Mouse (Mus musculus) heart, embryonic 14.5 days (tissue): ENCODE measurements around the gene Olfr1337. TPM values are rescaled to one million over a fixed set of nuclear protein-coding genes. Genes with fewer than 3 reads are reported as not detected.
"Not testable (repeated sequence)": the region's sequence is repeated elsewhere in the genome, so short reads cannot be mapped to it uniquely, and the experiment has no call there.

ENCODE experiments used
- ATAC-seq: fragments of 200-750 bp; cut with Nextera tagmentation; 2 replicates; pipeline ENCODE4 v1.8.0; 2017; ENCODE audit warnings: low read depth, moderate TSS enrichment; ENCODE audit not compliant: insufficient number of reproducible peaks, insufficient read depth, low FRiP score
- H3K27ac ChIP-seq, 2 experiments: fragments of 200-500 bp in 1 of 2; fragments of 300-500 bp in 1 of 2; sonication (generic) in 1 of 2; replicated peaks in 1 of 2; 2 replicates each; pipeline ENCODE4 v1.5.1; 2012 to 2014; ENCODE audit warnings: low read depth in 2 of 2, low read length in 2 of 2, control low read depth in 1 of 2, mild to moderate bottlenecking in 1 of 2, mixed read lengths in 1 of 2; ENCODE audit not compliant: control insufficient read depth in 1 of 2, insufficient read depth in 1 of 2
- H3K27me3 ChIP-seq: fragments of 300-500 bp; sonication (generic); 2 replicates; pipeline ENCODE4 v1.6.1; 2014; ENCODE audit warnings: mild to moderate bottlenecking, low read length, control low read depth; ENCODE audit not compliant: control insufficient read depth, insufficient read depth
- H3K36me3 ChIP-seq: fragments of 300-500 bp; sonication (generic); 2 replicates; pipeline ENCODE4 v1.6.1; 2014; ENCODE audit warnings: mild to moderate bottlenecking, control low read depth, low read length, mixed read lengths; ENCODE audit not compliant: control insufficient read depth, insufficient read depth
- H3K4me1 ChIP-seq, 2 experiments: fragments of 200-500 bp in 1 of 2; fragments of 300-500 bp in 1 of 2; sonication (generic) in 1 of 2; 2 replicates each; pipeline ENCODE4 v1.6.1; 2012 to 2014; ENCODE audit warnings: low read length in 2 of 2, control low read depth in 1 of 2, mixed read lengths in 1 of 2; ENCODE audit not compliant: control insufficient read depth in 2 of 2, insufficient read depth in 2 of 2
- H3K4me2 ChIP-seq: fragments of 300-500 bp; sonication (generic); 2 replicates; pipeline ENCODE4 v1.6.1; 2014; ENCODE audit warnings: mild to moderate bottlenecking, low read length
- H3K4me3 ChIP-seq, 2 experiments: fragments of 200-500 bp in 1 of 2; fragments of 300-500 bp in 1 of 2; sonication (generic) in 1 of 2; 2 replicates each; pipeline ENCODE4 v1.5.1; 2012 to 2014; ENCODE audit warnings: low read length in 2 of 2, mild to moderate bottlenecking in 2 of 2, control low read depth in 1 of 2, low read depth in 1 of 2, moderate library complexity in 1 of 2; ENCODE audit not compliant: control insufficient read depth in 1 of 2, insufficient read depth in 1 of 2
- H3K9ac ChIP-seq: fragments of 300-500 bp; sonication (generic); 2 replicates; pipeline ENCODE4 v1.6.1; 2014; ENCODE audit warnings: mild to moderate bottlenecking, low read length
- H3K9me3 ChIP-seq: fragments of 300-500 bp; sonication (generic); 2 replicates; pipeline ENCODE4 v1.6.1; 2016; ENCODE audit warnings: low read length, control low read depth; ENCODE audit not compliant: control insufficient read depth
- WGBS: fragments of 180-500 bp; shearing (Covaris S2); extraction: QIAGEN DNeasy Blood & Tissue Kit; methylation state at CpG from one replicate; pipeline ENCODE4 v1.1.7; 2014; 5-methylcytosine and 5-hydroxymethylcytosine counted together
- polyA plus RNA-seq: library from polyadenylated mRNA; unstranded; fragments of >200 nt; fragmentation: Nextera tagmentation; extraction: Ambion mirVana; gene quantifications from 2 replicates; pipeline ENCODE4 v1.2.1, GENCODE M21; 2014

Gene Olfr1337
- not detected in 2 replicates for polyA plus RNA-seq

DNA sequence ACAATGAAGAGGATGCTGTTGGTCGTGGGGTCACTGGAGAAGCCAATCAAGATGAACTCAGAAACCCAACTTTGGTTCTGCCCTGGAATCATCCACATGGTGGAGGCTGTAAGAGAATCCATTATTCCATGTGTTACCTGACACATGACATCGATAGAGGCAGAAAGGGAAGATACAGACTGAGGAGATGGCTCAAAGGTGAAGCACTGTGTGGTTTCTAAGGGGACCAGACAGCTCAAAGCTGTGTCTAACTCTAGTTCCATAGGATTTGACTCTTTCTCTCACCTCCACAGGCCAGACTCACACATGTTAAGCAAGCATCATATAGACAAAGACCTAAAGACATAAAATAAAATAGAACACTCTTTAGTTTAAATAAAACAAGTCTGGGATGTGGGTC lies at the start of gene Olfr1337:
Gene Olfr1337, minus strand, starts transcription at position 101 of the 400 bp plus-strand sequence.
- no peaks in the 10 kb centered on the region for H3K9me3 ChIP-seq
- no peak within 1 kb of the TSS for H3K27ac ChIP-seq
- H3K36me3 ChIP-seq = no peaks in the 10 kb centered on the region
- no peak within 1 kb of the TSS for H3K9ac ChIP-seq
- no peaks in the 10 kb centered on the region for H3K27me3 ChIP-seq
- H3K4me2 ChIP-seq = no peak within 1 kb of the TSS
- 73% methylated on average over 2 of the region's 2 CpGs for WGBS
- no peak for ATAC-seq
- H3K4me3 ChIP-seq = no peak within 1 kb of the TSS
- H3K4me1 ChIP-seq = peaks cover 3 to 4% of the 10 kb centered on the region in 2 experiments; a peak in 2 of 4 replicates

DNA sequence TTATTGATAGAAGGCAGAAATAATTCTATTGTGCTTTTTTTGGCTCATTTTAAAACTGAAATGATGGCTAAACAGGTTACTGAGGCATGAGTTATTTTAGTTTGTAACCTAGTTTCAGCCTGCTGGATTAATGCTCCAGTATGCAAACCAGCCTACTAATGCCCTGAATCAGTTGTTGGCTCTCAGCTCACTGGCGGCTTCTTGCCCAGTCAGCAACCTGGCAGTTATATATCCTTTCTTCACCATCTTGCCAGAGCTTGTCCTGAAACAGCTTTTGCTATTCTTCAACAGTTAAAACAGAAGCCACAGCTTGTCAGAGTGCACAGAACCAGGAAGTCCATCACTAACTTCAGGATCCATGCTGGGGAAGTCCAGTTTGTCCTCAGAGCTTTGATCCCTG lies 36.5 kb upstream of the Olfr1337 start:
- Histone ChIP-seq H3K4me1 (no peaks in the 10 kb centered on the region), H3K27me3 (no peaks in the 10 kb centered on the region), H3K4me3 (no peak overlapping the region), H3K27ac (no peak overlapping the region), H3K36me3 (no peaks in the 10 kb centered on the region), H3K9me3 (no peaks in the 10 kb centered on the region), H3K9ac (no peak overlapping the region), H3K4me2 (no peak overlapping the region)
- ATAC-seq = no peak
- 88% methylated on average over 1 of the region's 1 CpGs for WGBS

GRCm38 (mm10) chr4:118809844-118810243 lies 27.5 kb upstream of the Olfr1337 start, which contains the start of gene Olfr1335:
TSS of gene Olfr1335 (minus strand) at chr4:118809944.
- H3K4me1 ChIP-seq = no peaks in the 10 kb centered on the region
- H3K27me3 ChIP-seq = no peaks in the 10 kb centered on the region
- no peaks in the 10 kb centered on the region for H3K9me3 ChIP-seq
- no peak within 1 kb of the TSS for H3K4me2 ChIP-seq
- H3K27ac ChIP-seq = no peak within 1 kb of the TSS
- H3K4me3 ChIP-seq = no peak within 1 kb of the TSS
- H3K9ac ChIP-seq = no peak within 1 kb of the TSS
- 79% methylated on average over 4 of the region's 4 CpGs for WGBS
- no peak for ATAC-seq
- H3K36me3 ChIP-seq = no peaks in the 10 kb centered on the region

DNA sequence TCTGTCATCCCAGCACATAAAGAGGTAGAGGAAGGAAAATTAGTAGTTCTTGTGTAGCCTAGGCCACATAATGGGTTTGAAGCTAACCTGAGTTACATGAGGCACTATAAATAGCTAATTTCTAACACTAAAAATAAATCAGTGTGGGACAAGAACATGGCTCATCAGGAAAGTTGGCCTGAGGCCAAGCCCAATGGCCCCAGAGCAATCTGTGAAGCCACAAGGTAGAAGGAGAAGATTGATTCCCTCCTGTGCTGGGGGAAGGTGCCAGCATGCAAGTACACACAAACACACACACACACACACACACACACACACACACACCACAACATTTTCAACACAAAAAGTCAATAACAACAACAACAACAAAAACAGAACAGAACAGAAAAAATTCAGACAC lies 10.4 kb upstream of the Olfr1337 start:
- not testable (repeated sequence) for ATAC-seq, H3K9ac ChIP-seq, H3K4me1 ChIP-seq, H3K27me3 ChIP-seq, H3K4me3 ChIP-seq, H3K27ac ChIP-seq, H3K36me3 ChIP-seq, H3K9me3 ChIP-seq, H3K4me2 ChIP-seq

DNA sequence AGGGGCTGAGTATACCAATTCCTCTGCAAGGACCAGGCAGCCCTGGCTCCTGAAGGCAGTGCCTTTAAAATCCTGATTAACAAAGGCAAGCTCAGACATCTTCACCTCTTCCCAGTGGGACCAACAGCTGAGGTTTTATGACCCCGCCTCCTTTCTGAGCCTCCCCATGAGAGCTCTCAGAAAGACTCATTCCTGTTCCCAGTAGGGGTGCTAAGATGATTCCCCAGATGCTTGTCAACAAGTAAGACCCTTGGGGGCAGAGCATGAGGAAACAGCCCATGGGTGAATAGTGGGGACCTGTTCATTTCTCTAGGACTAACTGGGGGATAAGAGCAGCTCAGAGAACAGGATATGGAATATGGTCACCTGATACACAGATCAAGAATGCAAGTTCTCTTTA lies 23.7 kb downstream of the Olfr1337 start, which contains the start of gene Olfr1338:
Gene Olfr1338, minus strand, starts transcription at position 101 of the 400 bp plus-strand sequence.
- Histone ChIP-seq H3K9ac (no peak within 1 kb of the TSS), H3K9me3 (no peaks in the 10 kb centered on the region), H3K4me2 (no peak within 1 kb of the TSS), H3K27ac (no peak within 1 kb of the TSS), H3K36me3 (no peaks in the 10 kb centered on the region), H3K4me1 (no peaks in the 10 kb centered on the region), H3K27me3 (no peaks in the 10 kb centered on the region), H3K4me3 (no peak within 1 kb of the TSS)
- ATAC-seq = no peak
- 57% methylated on average over 1 of the region's 1 CpGs for WGBS

GRCm38 (mm10) chr4:118741881-118742280 lies 40.5 kb downstream of the Olfr1337 start:
- Histone ChIP-seq H3K36me3 (no peaks in the 10 kb centered on the region), H3K27ac (no peak overlapping the region), H3K4me1 (no peaks in the 10 kb centered on the region), H3K9ac (no peak overlapping the region), H3K9me3 (no peaks in the 10 kb centered on the region), H3K4me2 (no peak overlapping the region; the same call in 1 of the 2 replicates), H3K27me3 (peaks cover 22% of the 10 kb centered on the region), H3K4me3 (no peak overlapping the region)
- 6% methylated on average over 16 of the region's 16 CpGs for WGBS
- ATAC-seq = no peak

DNA sequence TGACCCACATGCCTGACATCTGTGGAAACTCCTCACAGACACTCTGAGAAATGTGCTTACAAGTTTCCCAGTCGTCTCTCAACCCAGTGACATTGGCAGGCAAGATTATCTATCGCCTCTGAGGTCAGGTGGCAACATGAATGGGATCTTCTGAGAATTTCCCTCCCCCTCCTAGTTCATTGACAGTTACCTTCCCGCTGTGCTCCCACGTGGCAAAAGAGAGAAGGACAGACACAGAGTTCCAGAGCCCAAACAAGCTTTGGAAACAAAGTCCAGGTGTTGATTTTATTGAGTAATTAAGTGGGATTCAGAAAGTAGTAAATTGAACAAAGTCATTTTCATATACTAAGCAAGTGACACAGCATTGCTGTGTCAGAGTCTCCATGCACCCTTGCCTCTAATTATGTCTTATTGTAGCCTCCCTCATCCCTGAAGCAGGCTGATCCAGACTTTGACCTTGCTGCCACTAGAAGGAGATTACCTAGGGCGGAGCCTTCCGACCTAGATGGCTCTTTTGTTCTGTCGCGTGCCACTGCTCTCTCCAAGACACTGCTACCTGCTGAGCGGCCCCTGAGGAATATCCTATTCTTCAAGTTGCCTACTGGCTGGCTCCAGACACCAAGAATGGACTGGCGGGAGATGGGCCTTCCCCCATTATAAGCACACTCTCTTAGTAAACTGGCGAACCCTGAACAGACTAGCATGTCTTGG lies 41.2 kb downstream of the Olfr1337 start:
- WGBS = 7% methylated on average over 11 of the region's 11 CpGs
- no peak for ATAC-seq

DNA sequence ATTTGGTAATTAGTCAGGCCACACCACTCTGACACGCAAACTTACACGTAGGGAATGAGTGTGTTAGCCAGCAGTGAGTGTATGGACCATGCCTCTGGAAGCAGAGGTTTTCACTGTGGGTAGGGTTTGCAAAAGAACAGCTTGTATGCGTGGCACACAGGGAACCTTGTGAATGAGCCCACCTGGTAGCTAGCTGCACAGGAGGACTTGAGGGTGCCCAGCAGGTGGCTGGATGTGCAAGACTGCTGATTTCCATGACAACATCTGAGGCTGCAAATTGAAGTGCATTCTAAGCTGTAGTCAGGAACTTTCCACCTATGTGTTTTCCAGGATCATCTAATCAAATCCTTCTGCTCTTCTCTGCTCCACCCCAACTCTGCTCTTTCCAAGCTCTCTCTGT lies 42.8 kb downstream of the Olfr1337 start:
- Histone ChIP-seq H3K4me1 (no peaks in the 10 kb centered on the region), H3K36me3 (no peaks in the 10 kb centered on the region), H3K4me2 (no peak overlapping the region), H3K4me3 (no peak overlapping the region), H3K9me3 (no peaks in the 10 kb centered on the region), H3K27ac (no peak overlapping the region), H3K9ac (no peak overlapping the region), H3K27me3 (peaks cover 22% of the 10 kb centered on the region)
- 47% methylated on average over 3 of the region's 3 CpGs for WGBS
- ATAC-seq = no peak

More for the DNA sequence above, 41.2 kb downstream of the Olfr1337 start:
- H3K9ac ChIP-seq = no peak overlapping the region
- H3K36me3 ChIP-seq = no peaks in the 10 kb centered on the region
- H3K9me3 ChIP-seq = no peaks in the 10 kb centered on the region
- no peak overlapping the region for H3K4me3 ChIP-seq
- no peak overlapping the region for H3K27ac ChIP-seq
- H3K27me3 ChIP-seq = peaks cover 22% of the 10 kb centered on the region
- H3K4me2 ChIP-seq = no peak overlapping the region; the same call in 1 of the 2 replicates
- no peaks in the 10 kb centered on the region for H3K4me1 ChIP-seq
